Mouse (Mus musculus): Measurements from ENCODE around the gene Pdlim3.

Gene Pdlim3

DNA sequence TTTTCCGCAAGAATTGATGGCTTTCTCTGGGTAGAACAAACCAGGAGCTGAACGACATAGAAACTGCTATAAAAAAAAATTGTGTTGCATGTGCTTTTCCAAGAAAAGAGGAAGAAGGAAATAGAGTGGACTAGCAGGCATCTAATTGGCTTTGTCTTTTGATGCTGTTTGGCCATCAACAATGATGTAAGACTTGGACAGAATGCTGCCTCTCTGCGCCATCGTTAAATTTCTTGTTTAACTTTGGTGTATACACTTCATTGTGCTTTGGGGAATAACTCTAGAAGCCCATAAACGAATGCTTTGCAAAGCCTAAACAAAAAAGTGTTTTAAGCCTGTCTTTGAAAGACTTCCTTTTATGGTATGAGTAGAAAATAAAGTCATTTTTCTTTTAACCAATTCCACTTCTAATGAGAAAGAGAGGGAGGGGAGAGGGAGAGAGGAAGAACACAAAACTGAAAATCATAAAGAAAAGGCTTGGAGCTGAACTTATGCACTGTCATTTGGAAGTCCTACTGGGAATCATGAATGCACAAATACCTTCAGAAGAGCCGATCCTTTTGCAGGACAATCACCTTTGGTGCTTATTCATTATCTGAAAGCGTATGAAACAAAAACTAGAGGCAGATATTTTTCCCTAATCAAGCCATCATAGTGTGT, 20.5 kb downstream of the Pdlim3 start:
- DNase-seq (ENCODE audit: low read depth) = no peak

DNA sequence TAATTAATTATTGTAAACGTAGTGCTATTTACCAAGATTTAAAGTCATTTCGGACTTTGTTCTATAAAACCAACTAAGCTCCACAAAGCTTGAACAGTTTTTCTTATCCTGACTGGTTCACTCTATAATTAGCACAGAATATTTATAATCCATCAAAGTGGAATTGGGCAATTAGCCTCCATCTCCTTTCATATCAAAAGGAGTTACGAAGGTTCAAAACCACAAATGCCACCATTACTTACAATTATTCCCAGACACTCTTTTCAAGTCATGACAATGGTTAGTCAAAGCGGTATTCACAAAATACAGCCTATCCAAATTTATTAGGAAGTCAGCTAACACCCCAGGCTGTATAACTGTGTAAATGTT, 21.0 kb downstream of the Pdlim3 start:
- no peak for DNase-seq (ENCODE audit: low read depth)

DNA sequence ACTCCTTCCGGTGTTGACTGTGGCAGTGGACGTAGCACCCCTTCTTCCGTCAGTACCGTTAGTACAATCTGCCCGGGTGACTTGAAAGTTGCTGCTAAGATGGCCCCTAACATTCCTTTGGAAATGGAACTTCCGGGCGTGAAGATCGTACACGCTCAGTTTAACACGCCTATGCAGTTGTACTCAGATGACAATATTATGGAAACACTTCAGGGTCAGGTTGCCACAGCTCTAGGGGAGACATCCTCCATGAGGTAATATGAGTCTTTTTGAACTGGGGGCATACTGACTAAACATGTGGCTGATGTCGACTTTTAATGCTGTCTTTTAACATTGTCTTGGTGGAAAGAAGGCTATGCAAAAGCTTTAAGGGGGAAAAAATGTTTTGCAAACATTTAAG, 28.4 kb downstream of the Pdlim3 start:
- DNase-seq (ENCODE audit: low read depth) = no peak

DNA sequence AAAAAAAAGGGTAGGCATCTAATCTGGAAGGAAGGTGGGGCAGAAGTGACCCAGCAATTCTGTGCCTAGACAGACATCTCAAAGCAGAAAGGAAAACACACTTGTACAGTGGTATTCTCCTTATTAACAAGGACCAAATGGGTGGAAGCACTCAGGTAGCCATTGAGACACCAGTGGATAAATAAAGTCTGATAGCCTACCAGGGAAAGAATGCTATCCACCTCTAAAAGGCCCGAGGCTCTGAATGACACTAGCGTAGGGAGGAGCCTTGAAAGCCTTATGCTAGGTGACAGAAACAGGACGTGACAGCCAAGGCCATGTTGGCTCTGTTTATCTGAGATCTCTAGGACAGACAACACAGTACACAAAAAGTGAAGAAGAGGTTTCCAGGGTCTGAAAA, 31.2 kb downstream of the Pdlim3 start:
- no peak for DNase-seq (ENCODE audit: low read depth)

DNA sequence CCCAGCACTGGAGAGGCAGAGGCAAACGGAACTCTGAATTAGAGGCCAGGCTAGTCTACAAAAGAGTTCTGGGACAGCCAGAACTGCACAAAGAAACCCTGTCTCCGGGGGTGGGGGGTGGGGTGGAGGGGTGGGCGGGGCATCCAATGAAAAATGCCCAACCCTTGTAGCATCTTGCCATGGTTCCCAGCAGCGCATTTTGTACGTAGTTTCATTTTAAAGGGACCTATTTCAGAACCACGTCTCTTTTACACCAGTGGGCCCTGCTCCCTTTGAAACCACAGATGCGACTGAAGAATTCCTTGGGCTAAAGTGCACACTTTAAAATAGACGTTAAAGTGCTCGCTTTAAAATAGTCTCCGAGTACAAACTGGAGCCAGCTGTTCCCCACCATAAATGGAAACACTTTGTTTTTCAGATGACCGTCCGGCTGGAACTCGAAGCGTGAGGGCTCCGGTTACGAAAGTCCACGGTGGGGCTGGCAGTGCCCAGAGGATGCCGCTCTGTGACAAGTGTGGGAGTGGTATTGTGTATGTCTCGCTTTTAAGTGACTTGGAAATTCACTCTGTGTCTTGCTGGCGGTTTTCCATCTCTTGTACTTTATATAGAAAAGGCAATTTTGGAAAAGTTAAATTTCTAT, 31.9 kb downstream of the Pdlim3 start:
- no peak for DNase-seq (ENCODE audit: low read depth)

DNA sequence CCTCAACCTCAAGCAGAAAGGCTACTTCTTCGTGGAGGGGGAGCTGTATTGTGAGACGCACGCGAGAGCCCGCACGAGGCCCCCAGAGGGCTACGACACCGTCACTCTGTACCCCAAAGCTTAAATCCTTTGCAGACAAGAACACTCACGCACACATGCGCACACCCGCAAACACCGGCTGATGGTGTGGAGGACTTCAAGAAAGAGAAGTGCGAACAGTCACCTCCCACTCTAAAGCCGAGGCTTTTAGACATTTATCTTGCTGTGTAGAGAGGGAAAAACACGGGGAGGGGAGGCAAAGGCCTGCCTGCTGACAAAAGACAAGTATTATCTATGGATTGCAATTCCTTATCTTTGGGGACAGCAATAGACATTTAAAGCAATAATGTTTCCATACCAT, 33.6 kb downstream of the Pdlim3 start:
- no peak for DNase-seq (ENCODE audit: low read depth)

DNA sequence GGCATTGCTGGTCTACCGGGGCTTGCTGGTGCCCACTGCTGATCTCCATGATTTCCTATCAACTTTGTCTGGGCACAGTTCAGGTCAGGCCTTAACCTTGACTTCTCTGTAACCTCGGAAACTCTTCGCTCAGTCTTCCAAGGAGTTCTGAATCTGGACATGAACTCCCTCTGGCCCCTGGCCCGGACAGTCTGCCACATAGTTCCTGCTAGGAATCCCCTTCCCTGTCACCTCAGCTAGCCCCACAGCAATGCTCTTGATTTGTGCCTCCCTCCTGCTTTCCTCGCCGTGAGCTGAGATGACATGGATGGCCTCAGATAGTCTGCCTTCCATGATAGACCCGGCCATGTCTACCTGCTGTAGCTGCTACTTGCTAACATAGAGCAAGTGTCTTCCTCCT, 35.1 kb downstream of the Pdlim3 start:
- no peak for DNase-seq (ENCODE audit: low read depth)

DNA sequence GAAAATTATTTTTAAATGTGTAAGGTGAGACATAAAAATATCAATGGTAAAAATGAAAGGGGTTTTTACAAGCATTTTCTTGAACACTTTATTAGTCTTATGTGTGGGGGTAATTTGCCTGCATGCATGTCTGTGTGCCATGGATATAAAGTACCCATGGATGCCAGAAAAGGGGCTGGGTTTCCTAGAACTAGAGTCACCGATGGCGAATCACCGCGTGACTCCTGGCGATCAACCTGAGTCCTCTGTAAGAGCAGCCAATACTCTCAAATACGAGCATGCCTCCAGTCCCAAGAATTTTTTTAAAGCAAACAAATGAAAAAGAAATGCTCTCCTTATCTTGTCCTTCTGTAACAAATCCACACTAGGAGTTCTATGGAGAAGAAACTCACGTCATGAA, 36.9 kb downstream of the Pdlim3 start:
- no peak for DNase-seq (ENCODE audit: low read depth)

DNA sequence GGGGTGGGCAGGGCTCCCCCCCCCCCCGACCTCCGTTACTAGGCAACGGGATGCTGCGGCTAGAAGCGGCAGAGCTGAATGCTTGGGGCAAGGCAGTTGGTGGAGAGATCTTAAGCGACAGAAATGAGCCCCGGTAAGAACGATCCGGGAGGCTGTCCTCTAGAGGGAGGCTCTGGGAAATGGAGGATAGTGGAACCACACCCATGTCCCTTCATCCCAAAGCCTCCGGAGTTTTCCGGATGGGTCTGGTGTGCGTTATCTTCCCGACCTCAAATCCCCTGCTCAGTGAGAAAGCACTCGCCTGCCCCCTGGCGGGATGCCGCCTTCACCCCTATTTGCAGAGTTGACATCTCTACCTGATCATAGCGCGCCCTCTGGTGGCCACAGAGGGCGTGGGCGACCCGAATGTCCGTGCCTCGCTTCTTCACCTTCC, 49.3 kb downstream of the Pdlim3 start, which contains the start of gene Ccdc110:
Gene Ccdc110, plus strand, starts transcription at position 38 of the 433 bp plus-strand sequence.
- peak; percentile 79 for DNase-seq (ENCODE audit: low read depth)

DNA sequence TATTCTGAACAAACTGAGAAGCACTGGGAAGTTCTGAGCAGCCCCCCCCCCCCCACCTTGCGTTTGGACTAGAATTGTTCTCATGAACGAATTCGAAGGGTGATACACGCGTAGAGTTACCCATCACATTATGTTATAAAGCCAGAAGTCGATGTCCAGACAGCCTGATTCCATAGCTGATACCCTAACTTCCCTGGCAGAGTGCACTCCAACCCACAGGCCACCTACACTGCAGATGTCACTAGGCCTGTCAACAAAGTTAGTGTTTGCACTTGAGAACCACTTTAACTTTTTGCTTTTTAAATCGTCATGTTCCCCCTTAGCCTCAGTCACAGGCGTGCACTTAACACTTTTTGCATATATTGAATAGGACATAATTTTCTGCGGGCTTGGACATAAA, 51.7 kb downstream of the Pdlim3 start:
- no peak for DNase-seq (ENCODE audit: low read depth)

DNA sequence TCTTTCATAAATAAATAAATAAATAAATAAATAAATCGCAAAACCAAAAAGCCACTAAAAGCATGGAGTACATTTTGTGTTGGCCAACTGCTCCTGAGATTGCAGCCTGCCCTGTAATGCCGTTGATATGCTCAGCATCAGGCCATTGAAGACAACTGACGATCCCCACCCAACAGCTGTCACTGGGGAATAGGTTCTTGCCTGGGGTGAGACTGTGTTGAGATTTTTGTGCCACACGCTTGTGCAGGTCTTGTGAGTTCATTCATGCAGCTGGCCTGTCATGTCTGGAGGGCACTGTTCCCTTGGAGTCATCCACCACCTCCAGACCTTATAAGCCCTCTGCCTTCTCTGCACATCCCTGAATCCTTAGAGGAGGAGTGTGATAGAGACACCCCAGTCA, 61.0 kb downstream of the Pdlim3 start:
- DNase-seq (ENCODE audit: low read depth) = no peak

DNA sequence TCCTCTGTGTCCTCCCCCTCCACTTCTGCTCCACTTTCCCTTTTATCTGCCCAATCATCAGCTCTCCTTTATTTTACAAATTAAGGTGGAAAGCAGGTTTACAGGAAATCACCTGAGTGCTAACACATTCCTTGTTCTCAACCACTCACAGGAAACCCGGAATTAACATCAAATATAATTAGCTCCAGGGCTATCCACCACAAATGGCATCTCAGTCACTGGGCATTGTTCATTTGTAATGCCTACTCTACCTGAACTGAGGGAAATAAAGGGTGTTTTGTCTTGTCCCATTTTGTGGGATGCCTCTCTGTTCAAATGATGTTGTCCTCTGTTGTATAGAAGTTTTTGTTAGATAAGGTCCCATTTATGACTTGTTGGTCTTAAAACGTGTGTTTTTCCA, 65.4 kb downstream of the Pdlim3 start:
- no peak for DNase-seq (ENCODE audit: low read depth)
